Mouse (Mus musculus) intestine, postnatal 0 days (tissue): ENCODE measurements around the gene Gm21987. TPM values are rescaled to one million over a fixed set of nuclear protein-coding genes. Genes with fewer than 3 reads are reported as not detected.

Experiments used
- ATAC-seq: fragments of 200-750 bp; cut with Nextera tagmentation; 2 replicates; pipeline ENCODE4 v1.8.0; 2017; ENCODE audit warnings: mild to moderate bottlenecking, moderate TSS enrichment, moderate library complexity
- H3K27ac ChIP-seq: fragments of 300-500 bp; sonication (generic); 2 replicates; pipeline ENCODE4 v1.5.1; 2014; ENCODE audit warnings: mild to moderate bottlenecking, low read depth, low read length, moderate library complexity
- H3K27me3 ChIP-seq: fragments of 300-500 bp; sonication (generic); replicated peaks from 2 replicates; pipeline ENCODE4 v1.6.1; 2014; ENCODE audit warnings: low read length, mixed read lengths; ENCODE audit not compliant: control insufficient read depth, insufficient read depth
- H3K36me3 ChIP-seq: fragments of 300-500 bp; sonication (generic); 2 replicates; pipeline ENCODE4 v1.6.1; 2014; ENCODE audit warnings: mild to moderate bottlenecking, moderate library complexity; ENCODE audit not compliant: control insufficient read depth, insufficient read depth
- H3K4me1 ChIP-seq: fragments of 300-500 bp; sonication (generic); replicated peaks from 2 replicates; pipeline ENCODE4 v1.6.1; 2014; ENCODE audit warnings: antibody characterized with exemption, low read length, mixed read lengths; ENCODE audit not compliant: control insufficient read depth, insufficient read depth
- H3K4me2 ChIP-seq: fragments of 300-500 bp; sonication (generic); replicated peaks from 2 replicates; pipeline ENCODE4 v1.6.1; 2014; ENCODE audit warnings: low read depth, mild to moderate bottlenecking, moderate library complexity
- H3K4me3 ChIP-seq: fragments of 300-500 bp; sonication (generic); 2 replicates; pipeline ENCODE4 v1.5.1; 2014; ENCODE audit warnings: low read depth, low read length
- H3K9ac ChIP-seq: fragments of 300-500 bp; sonication (generic); 2 replicates; pipeline ENCODE4 v1.6.1; 2014; ENCODE audit warnings: mild to moderate bottlenecking, low read depth, low read length
- H3K9me3 ChIP-seq: fragments of 300-500 bp; sonication (generic); 2 replicates; pipeline ENCODE4 v1.6.1; 2016; ENCODE audit warnings: mixed run types; ENCODE audit not compliant: control insufficient read depth
- CTCF ChIP-seq: sonication (generic); IDR thresholded peaks from 2 replicates; pipeline ENCODE4 v1.5.1; 2016; ENCODE audit warnings: low read depth, mild to moderate bottlenecking, control low read depth, antibody characterized with exemption, moderate library complexity
- WGBS: fragments of 180-500 bp; shearing (Covaris S2); extraction: QIAGEN DNeasy Blood & Tissue Kit; methylation state at CpG from one replicate; pipeline ENCODE4 v1.1.7; 2014; 5-methylcytosine and 5-hydroxymethylcytosine counted together
- polyA plus RNA-seq: library from polyadenylated mRNA; unstranded; fragments of >200 nt; fragmentation: Nextera tagmentation; extraction: Ambion mirVana; gene quantifications from 2 replicates; pipeline ENCODE4 v1.2.1, GENCODE M21; 2015

The Gm21987 gene
- polyA plus RNA-seq, 1 experiment from 2014 or later: 0.38 TPM

GRCm38 (mm10) chr16:38365390-38365789, 18.6 kb downstream of the Gm21987 start:
- Histone ChIP-seq H3K4me1 (no peaks in the 10 kb centered on the region), H3K27ac (no peak overlapping the region), H3K36me3 (no peaks in the 10 kb centered on the region), H3K4me3 (no peak overlapping the region), H3K9me3 (no peaks in the 10 kb centered on the region), H3K4me2 (no peak overlapping the region), H3K27me3 (no peaks in the 10 kb centered on the region), H3K9ac (no peak overlapping the region)
- ATAC-seq: no peak
- no peak for TF ChIP-seq CTCF
- WGBS: 90% methylated on average over 10 of the region's 10 CpGs

DNA sequence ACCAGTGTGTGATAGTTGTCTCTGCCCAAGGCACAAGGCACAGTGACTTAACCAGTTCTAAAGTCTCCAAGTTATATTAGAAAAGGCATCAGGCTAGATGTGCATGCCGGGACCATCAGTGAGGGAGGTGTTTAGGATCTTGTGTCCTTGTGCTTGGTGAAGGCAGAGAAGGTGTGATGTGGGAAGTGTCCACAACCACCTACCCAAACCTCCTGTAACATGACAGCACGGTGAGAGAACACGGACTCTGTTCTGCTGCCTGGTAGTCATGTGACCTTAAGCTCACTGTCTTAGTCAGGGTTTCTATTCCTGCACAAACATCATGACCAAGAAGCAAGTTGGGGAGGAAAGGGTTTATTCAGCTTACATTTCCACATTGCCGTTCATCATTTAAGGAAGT, 19.4 kb downstream of the Gm21987 start:
- Histone ChIP-seq H3K27ac (no peak overlapping the region), H3K4me2 (no peak overlapping the region), H3K9me3 (no peaks in the 10 kb centered on the region), H3K9ac (no peak overlapping the region), H3K27me3 (no peaks in the 10 kb centered on the region), H3K36me3 (no peaks in the 10 kb centered on the region), H3K4me3 (no peak overlapping the region), H3K4me1 (no peaks in the 10 kb centered on the region)
- no peak for ATAC-seq
- no peak for TF ChIP-seq CTCF
- 75% methylated on average over 4 of the region's 4 CpGs for WGBS

DNA sequence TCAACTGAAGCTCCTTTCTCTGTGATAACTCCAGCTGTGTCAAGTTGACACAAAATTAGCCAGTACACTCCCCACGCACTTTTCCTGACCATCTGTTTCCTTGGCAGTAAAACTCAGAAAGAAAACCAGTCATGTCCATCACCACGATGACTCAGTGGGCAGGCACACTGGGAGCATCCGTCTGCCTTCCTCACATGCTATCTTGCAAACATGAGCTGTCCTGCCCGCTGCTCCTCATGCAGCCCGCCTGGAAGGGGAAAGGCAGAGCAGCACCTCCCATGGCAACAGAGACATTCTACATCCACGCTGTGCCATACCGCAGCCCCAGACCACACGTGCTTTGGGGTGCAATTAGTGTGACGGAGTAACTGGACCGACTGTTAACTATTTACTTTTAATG, 21.5 kb downstream of the Gm21987 start:
- no peak for TF ChIP-seq CTCF
- Histone ChIP-seq H3K27me3 (no peaks in the 10 kb centered on the region), H3K4me3 (no peak overlapping the region), H3K4me2 (no peak overlapping the region), H3K27ac (no peak overlapping the region), H3K4me1 (no peaks in the 10 kb centered on the region), H3K9me3 (no peaks in the 10 kb centered on the region), H3K9ac (no peak overlapping the region), H3K36me3 (no peaks in the 10 kb centered on the region)
- WGBS: 64% methylated on average over 10 of the region's 10 CpGs
- ATAC-seq: no peak

DNA sequence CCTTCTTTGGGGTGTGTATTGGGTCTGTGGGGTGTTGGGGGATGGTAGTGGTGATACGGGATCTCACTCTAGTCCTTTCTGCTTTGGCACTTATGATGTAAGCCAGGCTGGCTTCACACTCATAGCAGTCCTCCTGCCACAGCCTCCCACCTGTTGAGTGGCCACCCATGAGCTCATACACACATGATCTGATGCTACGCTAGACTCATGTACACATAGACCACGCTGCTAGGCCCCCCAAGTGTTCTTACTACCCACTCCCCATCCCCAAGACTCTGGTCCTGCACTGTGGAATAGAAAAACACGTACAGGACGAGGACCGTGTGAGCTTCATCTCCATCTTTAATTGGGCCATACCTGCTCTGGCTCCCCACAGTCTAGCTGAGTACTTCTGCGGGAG, 22.2 kb downstream of the Gm21987 start:
- WGBS: 83% methylated on average over 7 of the region's 7 CpGs
- TF ChIP-seq CTCF: no peak
- Histone ChIP-seq H3K9me3 (no peaks in the 10 kb centered on the region), H3K4me3 (no peak overlapping the region), H3K9ac (no peak overlapping the region), H3K27me3 (no peaks in the 10 kb centered on the region), H3K27ac (no peak overlapping the region), H3K4me1 (no peaks in the 10 kb centered on the region), H3K36me3 (no peaks in the 10 kb centered on the region), H3K4me2 (no peak overlapping the region)
- ATAC-seq: no peak

GRCm38 (mm10) chr16:38369431-38369830, 22.6 kb downstream of the Gm21987 start:
- H3K27me3 ChIP-seq: no peaks in the 10 kb centered on the region
- no peaks in the 10 kb centered on the region for H3K36me3 ChIP-seq
- no peak overlapping the region for H3K4me3 ChIP-seq
- H3K4me1 ChIP-seq: no peaks in the 10 kb centered on the region
- TF ChIP-seq CTCF: no peak
- H3K27ac ChIP-seq: no peak overlapping the region
- WGBS: 87% methylated on average over 8 of the region's 8 CpGs
- H3K9me3 ChIP-seq: no peaks in the 10 kb centered on the region
- no peak for ATAC-seq
- H3K4me2 ChIP-seq: no peak overlapping the region
- H3K9ac ChIP-seq: no peak overlapping the region

DNA sequence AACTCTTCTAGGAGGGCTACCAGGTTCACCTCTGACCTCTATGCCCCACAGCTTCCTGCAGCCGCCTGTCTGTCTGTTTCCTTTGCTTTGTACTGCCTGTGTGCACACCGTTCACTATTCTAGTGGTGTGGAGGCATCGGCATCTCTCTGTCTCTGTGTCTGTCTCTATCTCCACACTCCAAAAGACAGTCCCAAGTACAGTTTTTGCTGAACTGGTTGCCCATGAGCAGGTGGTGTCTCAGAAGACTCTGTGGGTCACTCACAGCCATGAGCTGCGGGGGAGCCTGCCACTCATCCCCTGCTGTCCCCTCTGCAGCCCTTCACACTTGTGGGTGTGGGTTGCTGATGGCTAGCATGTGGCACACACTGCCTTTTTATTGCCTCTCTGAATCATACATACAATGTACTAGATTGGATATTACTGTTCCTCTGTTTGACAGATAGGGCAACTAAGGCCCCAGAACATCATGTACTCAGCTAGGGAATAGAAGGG, 23.2 kb downstream of the Gm21987 start:
- WGBS: 83% methylated on average over 4 of the region's 4 CpGs
- no peak overlapping the region for H3K4me2 ChIP-seq

More for the DNA sequence above, 23.2 kb downstream of the Gm21987 start:
- H3K4me3 ChIP-seq: no peak overlapping the region
- no peak for TF ChIP-seq CTCF
- H3K27ac ChIP-seq: no peak overlapping the region
- no peaks in the 10 kb centered on the region for H3K36me3 ChIP-seq
- no peaks in the 10 kb centered on the region for H3K9me3 ChIP-seq
- H3K4me1 ChIP-seq: no peaks in the 10 kb centered on the region
- no peak for ATAC-seq
- H3K27me3 ChIP-seq: no peaks in the 10 kb centered on the region
- H3K9ac ChIP-seq: no peak overlapping the region
